Mouse (Mus musculus): ENCODE data around the gene Myh9.
"Not testable (repeated sequence)": the region's sequence is repeated elsewhere in the genome, so short reads cannot be mapped to it uniquely, and the experiment has no call there.

Myh9 gene

DNA sequence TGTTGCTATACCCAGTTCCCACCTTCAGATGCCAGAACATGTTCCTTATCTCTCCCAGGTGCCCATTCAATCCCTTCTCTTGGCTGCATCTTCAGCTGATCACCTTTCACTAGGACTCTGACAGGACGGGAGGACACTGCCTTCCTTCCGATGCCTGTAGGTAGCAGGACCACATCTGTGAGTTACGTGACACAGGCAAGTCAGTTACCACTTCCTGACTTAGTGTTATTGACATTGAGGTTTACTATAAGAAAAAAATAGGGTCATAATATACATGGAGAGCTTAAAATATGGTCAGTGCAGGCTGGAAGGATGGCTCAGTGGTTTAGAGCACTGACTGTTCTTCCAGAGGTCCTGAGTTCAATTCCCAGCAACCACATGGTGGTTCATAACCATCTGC, 120.5 kb downstream of the Myh9 start:
- not testable (repeated sequence) for DNase-seq (ENCODE audit: low spot score in 2 of 2)

DNA sequence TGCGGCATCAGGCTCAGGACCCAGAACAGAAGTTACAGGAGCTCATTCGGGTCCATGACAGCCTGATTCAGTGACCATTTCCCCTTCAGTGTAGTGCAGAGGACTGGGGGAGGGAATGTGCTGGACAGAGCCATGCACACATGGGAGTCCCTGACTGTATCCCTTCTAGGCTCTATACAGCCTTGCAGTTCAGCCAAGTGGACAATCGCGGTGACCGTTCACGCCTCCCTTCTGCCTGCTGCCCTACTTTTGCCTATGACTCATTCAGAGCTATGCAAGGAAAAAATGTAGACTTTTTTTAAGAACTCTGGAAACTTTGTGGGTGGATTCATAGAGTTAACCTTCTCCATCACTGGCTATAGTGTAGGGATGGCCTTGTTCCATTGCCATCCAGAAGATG, 123.7 kb downstream of the Myh9 start:
- DNase-seq (ENCODE audit: low spot score in 2 of 2) = not testable (repeated sequence)
